ENCODE assay signal across 47 mouse cellular contexts in the genomic region with DNA sequence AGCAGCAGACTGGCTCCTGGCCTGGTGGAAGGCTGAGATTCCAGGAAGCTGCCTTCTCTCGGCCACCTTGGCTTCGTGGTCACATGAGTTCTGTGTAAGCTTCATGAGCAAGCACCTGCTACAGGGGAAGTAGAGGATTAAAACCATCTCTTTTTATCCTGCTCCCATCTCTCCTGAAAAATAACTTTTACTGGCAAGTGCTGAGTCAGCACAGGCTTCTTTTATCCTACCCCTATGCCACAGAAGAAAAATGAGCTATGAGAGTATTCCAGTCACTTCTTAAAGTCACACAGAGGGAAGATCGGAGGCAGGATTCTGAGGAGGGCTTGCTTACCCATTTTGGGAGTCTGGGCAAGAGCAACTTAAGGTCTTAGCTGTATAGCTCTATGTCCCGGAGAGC. TPM values are rescaled to one million over a fixed set of nuclear protein-coding genes. Genes with fewer than 3 reads are reported as not detected.
"Had no signal": no experiment of that assay in that cellular context is flagged by ENCODE, and none has a peak within 500 bp of the region (broad histone marks: within the 10 kb centered on the region; RNA-seq: fewer than 3 reads in every experiment).

No protein-coding gene starts in this region.

- H3K9me3 ChIP-seq: limb, embryonic 10.5 days; limb, embryonic 12.5 days; limb, embryonic 13.5 days; limb, embryonic 15.5 days; liver, embryonic 12.5 days; liver, embryonic 13.5 days; liver, embryonic 15.5 days; lung, embryonic 15.5 days; midbrain, embryonic 10.5 days; midbrain, embryonic 12.5 days; midbrain, embryonic 13.5 days; midbrain, embryonic 15.5 days; neural tube, embryonic 12.5 days had no signal

- H3K36me3 ChIP-seq: limb, embryonic 10.5 days; limb, embryonic 12.5 days; limb, embryonic 13.5 days; limb, embryonic 15.5 days; liver, embryonic 12.5 days; liver, embryonic 13.5 days; liver, embryonic 15.5 days; lung, embryonic 15.5 days; midbrain, embryonic 10.5 days; midbrain, embryonic 12.5 days; midbrain, embryonic 13.5 days; midbrain, embryonic 15.5 days; neural tube, embryonic 12.5 days had no signal

- H3K27me3 ChIP-seq: limb, embryonic 12.5 days; limb, embryonic 13.5 days; limb, embryonic 15.5 days; liver, embryonic 13.5 days; lung, embryonic 15.5 days; midbrain, embryonic 12.5 days; midbrain, embryonic 13.5 days; midbrain, embryonic 15.5 days; neural tube, embryonic 12.5 days had no signal

- H3K9ac ChIP-seq: limb, embryonic 12.5 days; limb, embryonic 13.5 days; limb, embryonic 15.5 days; liver, embryonic 12.5 days; liver, embryonic 13.5 days; liver, embryonic 14.5 days; liver, embryonic 15.5 days; liver, postnatal 0 days; lung, embryonic 14.5 days; lung, embryonic 15.5 days; midbrain, embryonic 12.5 days; midbrain, embryonic 13.5 days; midbrain, embryonic 15.5 days; neural tube, embryonic 12.5 days had no signal

- H3K4me3 ChIP-seq: limb, embryonic 10.5 days; limb, embryonic 12.5 days; limb, embryonic 13.5 days; limb, embryonic 15.5 days; liver, embryonic 12.5 days; liver, embryonic 13.5 days; liver, embryonic 15.5 days; lung, embryonic 15.5 days; megakaryocyte, embryonic 14.5 days; midbrain, embryonic 10.5 days; midbrain, embryonic 12.5 days; midbrain, embryonic 13.5 days; midbrain, embryonic 15.5 days; myocyte; neural tube, embryonic 12.5 days had no signal

- H3K4me1 ChIP-seq: liver, embryonic 12.5 days; megakaryocyte, embryonic 14.5 days; midbrain, embryonic 12.5 days; midbrain, embryonic 13.5 days; midbrain, embryonic 15.5 days; neural tube, embryonic 12.5 days had no signal

- H3K4me2 ChIP-seq: limb, embryonic 12.5 days; limb, embryonic 13.5 days; limb, embryonic 15.5 days; liver, embryonic 11.5 days; liver, embryonic 12.5 days; liver, embryonic 13.5 days; liver, embryonic 15.5 days; lung, embryonic 14.5 days; lung, embryonic 15.5 days; midbrain, embryonic 11.5 days; midbrain, embryonic 12.5 days; midbrain, embryonic 13.5 days; midbrain, embryonic 15.5 days; neural tube, embryonic 12.5 days had no signal

- H3K27ac ChIP-seq: limb, embryonic 10.5 days; limb, embryonic 12.5 days; limb, embryonic 13.5 days; limb, embryonic 15.5 days; liver, embryonic 12.5 days; liver, embryonic 13.5 days; liver, embryonic 14.5 days; liver, embryonic 15.5 days; lung, embryonic 15.5 days; macrophage; midbrain, embryonic 10.5 days; midbrain, embryonic 12.5 days; midbrain, embryonic 13.5 days; midbrain, embryonic 15.5 days; neural tube, embryonic 12.5 days had no signal

- DNase-seq: left cerebral cortex, postnatal 4 days; liver; liver, embryonic 13.5 days; liver, postnatal 0 days; lung, adult 18-20 months; lung, adult 2 months; lung, embryonic 14.5 days; lung, postnatal 10 days; lung, postnatal 14 days; lung, postnatal 36 days; lung, postnatal 4 days; midbrain, embryonic 14.5 days had no signal

RNA-seq across cellular contexts. Expression of gene Wfdc2, which starts 25.2 kb away (rescaled TPM):
- total RNA-seq: left cerebral cortex, postnatal 36 days; megakaryocyte, adult 5-6 weeks; megakaryocyte-erythroid progenitor cell, adult 5-6 weeks; monocyte, adult 5-6 weeks had no signal
- polyA plus RNA-seq: macrophage, myocyte had no signal

RNA-seq across cellular contexts. Expression of gene Spint3, which starts 36.3 kb away (rescaled TPM):
- total RNA-seq: left cerebral cortex, postnatal 10 days; left cerebral cortex, postnatal 14 days; left cerebral cortex, postnatal 25 days; left cerebral cortex, postnatal 36 days; left cerebral cortex, postnatal 4 days; liver, adult 2 months; megakaryocyte progenitor cell, adult 5-6 weeks; megakaryocyte, adult 5-6 weeks; megakaryocyte-erythroid progenitor cell, adult 5-6 weeks; midbrain, postnatal 0 days; monocyte, adult 5-6 weeks had no signal
- polyA plus RNA-seq: limb, embryonic 10.5 days; limb, embryonic 11.5 days; limb, embryonic 12.5 days; limb, embryonic 13.5 days; limb, embryonic 14.5 days; limb, embryonic 15.5 days; liver, adult 2 months; liver, embryonic 11.5 days; liver, embryonic 12.5 days; liver, embryonic 13.5 days; liver, embryonic 14.5 days; liver, embryonic 15.5 days; liver, embryonic 16.5 days; liver, postnatal 0 days; lung, adult 2 months; lung, embryonic 14.5 days; lung, embryonic 15.5 days; lung, embryonic 16.5 days; lung, postnatal 0 days; macrophage; midbrain, embryonic 10.5 days; midbrain, embryonic 11.5 days; midbrain, embryonic 12.5 days; midbrain, embryonic 13.5 days; midbrain, embryonic 14.5 days; midbrain, embryonic 15.5 days; midbrain, embryonic 16.5 days; midbrain, postnatal 0 days; myocyte; neural tube, embryonic 11.5 days; neural tube, embryonic 12.5 days had no signal

RNA-seq across cellular contexts. Expression of gene Wfdc6a, which starts 48.2 kb away (rescaled TPM):
- total RNA-seq: left cerebral cortex, postnatal 36 days; left cerebral cortex, postnatal 4 days; liver, adult 2 months; megakaryocyte progenitor cell, adult 5-6 weeks; megakaryocyte, adult 5-6 weeks; megakaryocyte-erythroid progenitor cell, adult 5-6 weeks; midbrain, postnatal 0 days; monocyte, adult 5-6 weeks had no signal
- polyA plus RNA-seq: limb, embryonic 10.5 days; limb, embryonic 11.5 days; limb, embryonic 12.5 days; limb, embryonic 13.5 days; liver, embryonic 11.5 days; liver, embryonic 15.5 days; liver, postnatal 0 days; macrophage; midbrain, embryonic 10.5 days; midbrain, embryonic 11.5 days; midbrain, embryonic 12.5 days; midbrain, embryonic 13.5 days; midbrain, embryonic 14.5 days; midbrain, embryonic 15.5 days; midbrain, embryonic 16.5 days; midbrain, postnatal 0 days; myocyte; neural tube, embryonic 11.5 days; neural tube, embryonic 12.5 days had no signal
